In genomic region chr11:19010396-19010811, GRCm38 (mm10) we compare ENCODE assay signal across 8 mouse cellular contexts. TPM values are rescaled to one million over a fixed set of nuclear protein-coding genes. Genes with fewer than 3 reads are reported as not detected.
DNase-seq lines count a peak whose midpoint lies in the region; ATAC-seq and TF ChIP-seq lines count a peak whose summit lies in the region.
"Had no signal": no experiment of that assay in that cellular context is flagged by ENCODE, and none has a peak within 500 bp of the region (broad histone marks: within the 10 kb centered on the region; RNA-seq: fewer than 3 reads in every experiment).

No protein-coding gene starts in this region.

- H3K36me3 ChIP-seq in hindbrain, embryonic 13.5 days, result peaks cover 20% of the 10 kb centered on the region

- TF ChIP-seq POLR2A in embryonic fibroblast, embryonic 13.5 days (IDR thresholded peaks at IDR 0.05; ENCODE audit: low read depth, low read length), result no peak

- H3K9ac ChIP-seq in hindbrain, embryonic 13.5 days, result peak overlapping the region; percentile 100
- H3K9ac ChIP-seq: liver, embryonic 14.5 days had no signal

- H3K4me3 ChIP-seq in embryonic fibroblast, embryonic 13.5 days (ENCODE audit: insufficient read depth, low read length), result peak overlapping the region; percentile 21
- H3K4me3 ChIP-seq in hindbrain, embryonic 13.5 days, result peak overlapping the region; percentile 85

- no peak for TF ChIP-seq CTCF in embryonic fibroblast, embryonic 13.5 days (IDR thresholded peaks at IDR 0.05; ENCODE audit: borderline replicate concordance, insufficient read depth, low read length)

- H3K27ac ChIP-seq in embryonic fibroblast, embryonic 13.5 days (ENCODE audit: insufficient read depth, low read length), result peak overlapping the region; percentile 59
- peak overlapping the region; percentile 100 for H3K27ac ChIP-seq in hindbrain, embryonic 13.5 days
- H3K27ac ChIP-seq: liver, embryonic 14.5 days had no signal

- 6% methylated on average over 14 of the region's 14 CpGs for WGBS in hindbrain, embryonic 13.5 days

- peak; percentile 26; the same call in 1 of the 2 replicates for ATAC-seq in hindbrain, embryonic 13.5 days (ENCODE audit: low FRiP score)

- H3K4me1 ChIP-seq in embryonic fibroblast, embryonic 13.5 days (ENCODE audit: control insufficient read depth, insufficient read depth, low read length), result no peaks in the 10 kb centered on the region; the same call in 1 of the 2 replicates
- H3K4me1 ChIP-seq in hindbrain, embryonic 13.5 days (replicated peaks), result peaks cover 73% of the 10 kb centered on the region

- H3K4me2 ChIP-seq in hindbrain, embryonic 13.5 days, result peak overlapping the region; percentile 89

- no peaks in the 10 kb centered on the region for H3K27me3 ChIP-seq in hindbrain, embryonic 13.5 days

- DNase-seq in 3T3-L1 (ENCODE audit: low read depth, low spot score) (peak; percentile 36), adipocyte (ENCODE audit: low spot score) (peak; percentile 39)
- DNase-seq in neural tube, embryonic 10.5 days (ENCODE audit: extremely low spot score, low spot score), result peak; percentile 58
- no peak for DNase-seq in gastrocnemius, postnatal 25 days
- no peak for DNase-seq in thymus, postnatal 36 days

- H3K9me3 ChIP-seq in hindbrain, embryonic 13.5 days, result no peaks in the 10 kb centered on the region

RNA-seq across cellular contexts. Expression of gene Meis1, which starts 8.4 kb away (rescaled TPM):
- polyA plus RNA-seq in embryonic fibroblast, embryonic 13.5 days (2011; ENCODE audit: insufficient read length, low read depth, missing spikeins), result 22.1 and 34.6 TPM in 2 replicates
- polyA plus RNA-seq in hindbrain, embryonic 13.5 days (2015; fragmentation: Nextera tagmentation; extraction: Ambion mirVana), result 211 and 212 TPM in 2 replicates
- total RNA-seq in gastrocnemius, postnatal 25 days (2021), result 1 to 10 TPM; 2.7 to 4.0 TPM

Comparison
In these comparisons a context has a peak if more than half of its experiments do, and no peak if none do; other contexts are left out.
1. DNase-seq: peak in 3T3-L1 (single experiment), adipocyte (single experiment) and neural tube, embryonic 10.5 days (single experiment); none in gastrocnemius, postnatal 25 days (single experiment) and thymus, postnatal 36 days (0 of 2).